Mouse (Mus musculus) liver, embryonic 15.5 days (tissue): ENCODE data around the gene Vmn2r47. TPM values are rescaled to one million over a fixed set of nuclear protein-coding genes. Genes with fewer than 3 reads are reported as not detected.
"Not testable (repeated sequence)": the region's sequence is repeated elsewhere in the genome, so short reads cannot be mapped to it uniquely, and the experiment has no call there.

Source experiments
- ATAC-seq: fragments of 200-750 bp; cut with Nextera tagmentation; 2 replicates; pipeline ENCODE4 v1.8.0; 2017; ENCODE audit warnings: moderate number of reproducible peaks, mild to moderate bottlenecking, moderate library complexity; ENCODE audit not compliant: insufficient read depth
- H3K27ac ChIP-seq: fragments of 300-500 bp; sonication (generic); replicated peaks from 2 replicates; pipeline ENCODE4 v1.5.1; 2015; ENCODE audit warnings: mild to moderate bottlenecking, inconsistent platforms
- H3K27me3 ChIP-seq: fragments of 300-500 bp; sonication (generic); 2 replicates; pipeline ENCODE4 v1.6.1; 2015; ENCODE audit warnings: mild to moderate bottlenecking, inconsistent platforms
- H3K36me3 ChIP-seq: fragments of 300-500 bp; sonication (generic); replicated peaks from 2 replicates; pipeline ENCODE4 v1.6.1; 2015; ENCODE audit warnings: moderate library complexity, mild to moderate bottlenecking, inconsistent platforms
- H3K4me1 ChIP-seq: fragments of 300-500 bp; sonication (generic); replicated peaks from 2 replicates; pipeline ENCODE4 v1.6.1; 2015; ENCODE audit warnings: inconsistent platforms
- H3K4me2 ChIP-seq: fragments of 300-500 bp; sonication (generic); 2 replicates; pipeline ENCODE4 v1.6.1; 2015; ENCODE audit warnings: moderate library complexity, mild to moderate bottlenecking, inconsistent platforms
- H3K4me3 ChIP-seq: fragments of 300-500 bp; sonication (generic); replicated peaks from 2 replicates; pipeline ENCODE4 v1.5.1; 2015; ENCODE audit warnings: mild to moderate bottlenecking, inconsistent platforms
- H3K9ac ChIP-seq: fragments of 300-500 bp; sonication (generic); 2 replicates; pipeline ENCODE4 v1.6.1; 2015; ENCODE audit warnings: moderate library complexity, mild to moderate bottlenecking, inconsistent platforms
- H3K9me3 ChIP-seq: fragments of 300-500 bp; sonication (generic); replicated peaks from 2 replicates; pipeline ENCODE4 v1.6.1; 2016; ENCODE audit warnings: inconsistent platforms
- WGBS: fragments of 180-500 bp; shearing (Covaris S2); methylation state at CpG from one replicate; pipeline ENCODE4 v1.1.7; 2015; ENCODE audit warnings: mixed read lengths; ENCODE audit not compliant: insufficient replicate concordance; 5-methylcytosine and 5-hydroxymethylcytosine counted together
- polyA plus RNA-seq: library from polyadenylated mRNA; unstranded; fragments of >200 nt; fragmentation: Nextera tagmentation; extraction: Ambion mirVana; gene quantifications from 2 replicates; pipeline ENCODE4 v1.2.1, GENCODE M21; 2015

Gene Vmn2r47
- not detected in 2 replicates for polyA plus RNA-seq

DNA sequence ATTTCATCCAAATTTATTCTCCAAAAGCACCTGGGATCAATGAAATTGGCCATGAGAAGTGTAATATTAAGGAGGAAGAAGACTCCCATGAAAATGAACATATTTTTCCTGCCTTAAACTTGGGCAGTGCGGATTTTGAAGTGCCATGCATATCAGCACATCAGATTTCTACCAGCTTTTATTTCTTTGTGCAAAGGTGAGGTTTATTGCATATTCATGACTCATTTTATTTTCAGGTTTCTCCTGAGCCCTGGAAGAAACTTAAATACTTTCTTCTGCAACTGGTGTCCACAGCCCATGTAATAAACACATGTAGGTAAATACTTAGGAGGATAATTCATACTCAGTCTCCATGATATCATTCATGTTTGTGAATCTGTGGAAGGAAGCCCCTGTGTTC lies at the start of gene Vmn2r47:
TSS of gene Vmn2r47 (minus strand) at position 101 of the 400 bp plus-strand sequence.
- not testable (repeated sequence) for H3K27ac ChIP-seq, H3K4me2 ChIP-seq, H3K4me1 ChIP-seq, H3K9me3 ChIP-seq, H3K27me3 ChIP-seq, H3K36me3 ChIP-seq, H3K9ac ChIP-seq, ATAC-seq, H3K4me3 ChIP-seq
- no CpG with 5 or more reads among the region's 1 CpGs for WGBS

DNA sequence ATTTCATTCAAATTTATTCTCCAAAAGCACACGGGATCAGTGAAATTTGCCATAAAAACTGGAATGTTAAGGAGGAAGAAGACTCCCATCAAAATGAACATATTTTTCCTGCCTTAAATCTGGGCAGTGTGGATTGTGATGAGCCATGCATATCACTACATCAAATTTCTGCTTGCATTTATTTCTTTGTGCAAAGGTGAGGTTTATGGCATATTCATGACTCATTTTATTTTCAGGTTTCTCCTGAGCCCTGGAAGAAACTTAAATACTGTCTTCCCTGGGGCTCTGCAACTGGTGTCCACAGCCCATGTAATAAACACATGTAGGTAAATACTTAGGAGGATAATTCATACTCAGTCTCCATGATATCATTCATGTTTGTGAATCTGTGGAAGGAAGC lies 70.7 kb downstream of the Vmn2r47 start, which contains the start of gene Vmn2r46:
TSS of gene Vmn2r46 (minus strand) at position 101 of the 400 bp plus-strand sequence.
- not testable (repeated sequence) for H3K27me3 ChIP-seq, ATAC-seq, H3K9me3 ChIP-seq, H3K4me2 ChIP-seq, H3K4me1 ChIP-seq, H3K9ac ChIP-seq, H3K4me3 ChIP-seq, H3K36me3 ChIP-seq, H3K27ac ChIP-seq
- WGBS, result no CpG with 5 or more reads among the region's 1 CpGs

Other genes starting within 250 kb of the Vmn2r47 start
- not detected in 2 replicates for gene Vmn2r46, start 70.8 kb downstream of the Vmn2r47 start, polyA plus RNA-seq
- not detected in 2 replicates for gene Vmn2r48, start 112.3 kb upstream of the Vmn2r47 start, polyA plus RNA-seq
- gene Vmn2r49, start 150.9 kb upstream of the Vmn2r47 start, polyA plus RNA-seq, result not detected in 2 replicates
- not detected in 2 replicates for gene Vmn2r50, start 212.0 kb upstream of the Vmn2r47 start, polyA plus RNA-seq